In the genomic region with DNA sequence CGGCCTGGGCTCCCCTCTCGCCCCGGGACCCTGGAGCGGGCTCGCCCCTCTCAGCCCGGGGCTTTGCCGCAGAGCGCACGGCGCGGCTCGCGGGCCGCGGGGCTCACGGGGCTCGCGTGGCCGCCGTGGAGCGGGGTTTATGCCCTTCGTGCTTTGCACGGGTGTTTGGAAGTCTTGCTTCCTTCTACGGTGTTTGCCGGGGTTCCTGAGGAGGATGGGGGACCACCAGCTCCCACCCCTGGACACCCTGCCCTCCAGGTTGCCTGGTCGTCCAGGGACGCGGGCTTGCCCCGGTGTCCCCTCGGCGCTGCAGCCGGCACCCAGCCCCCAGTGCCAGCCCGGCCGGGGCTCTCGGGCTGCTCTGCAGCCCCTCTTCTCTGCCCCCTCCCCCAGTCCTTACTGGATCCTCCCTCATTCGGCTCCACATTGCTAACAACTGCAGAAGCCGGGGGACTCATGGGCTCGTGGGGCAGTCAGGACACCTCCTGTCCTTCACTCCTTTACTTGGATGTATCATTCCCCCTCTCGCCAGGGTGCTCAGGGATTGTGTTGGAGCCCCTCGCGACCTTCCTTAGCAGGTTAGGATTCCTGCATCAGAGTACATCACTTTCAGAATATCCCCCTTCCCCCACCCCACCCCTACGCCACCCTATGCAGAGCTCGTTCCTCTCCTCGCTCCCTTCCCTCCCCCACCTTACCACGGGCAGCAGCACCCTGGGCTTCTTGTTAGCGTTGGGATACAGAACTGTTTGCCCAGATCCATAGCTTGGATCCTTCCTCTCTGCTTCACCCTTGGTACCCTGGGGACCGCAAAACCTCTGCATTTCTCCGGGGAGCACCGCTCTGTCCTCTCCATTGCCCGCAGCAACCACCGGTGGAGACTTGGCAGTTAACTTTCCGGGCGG, we compare ENCODE assay signal across 8 mouse cellular contexts. TPM values are rescaled to one million over a fixed set of nuclear protein-coding genes. Genes with fewer than 3 reads are reported as not detected.
DNase-seq lines count a peak whose midpoint lies in the region; ATAC-seq and TF ChIP-seq lines count a peak whose summit lies in the region.

No protein-coding gene starts in this region.

- TF ChIP-seq CTCF in layer of hippocampus, adult 2 months (conservative IDR thresholded peaks at IDR 0.05), result no peak
- TF ChIP-seq CTCF in embryonic fibroblast, embryonic 13.5 days (IDR thresholded peaks at IDR 0.05; ENCODE audit: borderline replicate concordance, insufficient read depth, low read length), result no peak

- no peaks in the 10 kb centered on the region for H3K9me3 ChIP-seq in limb, embryonic 15.5 days

- ATAC-seq in limb, embryonic 15.5 days (ENCODE audit: insufficient number of reproducible peaks, low FRiP score, low TSS enrichment, low read depth), result no peak

- no peak for TF ChIP-seq POLR2A in embryonic fibroblast, embryonic 13.5 days (IDR thresholded peaks at IDR 0.05; ENCODE audit: low read depth, low read length)

- WGBS in limb, embryonic 15.5 days, result under 1% methylated on average over 51 of the region's 53 CpGs

- peak overlapping the region; percentile 44; the same call in 1 of the 2 replicates for H3K9ac ChIP-seq in limb, embryonic 15.5 days

- H3K4me3 ChIP-seq in layer of hippocampus, adult 2 months, result peak overlapping the region; percentile 86
- peak overlapping the region; percentile 40; the same call in 1 of the 2 replicates for H3K4me3 ChIP-seq in embryonic fibroblast, embryonic 13.5 days (ENCODE audit: insufficient read depth, low read length)
- peak overlapping the region; percentile 68 for H3K4me3 ChIP-seq in limb, embryonic 15.5 days

- H3K36me3 ChIP-seq in limb, embryonic 15.5 days, result no peaks in the 10 kb centered on the region

- DNase-seq in layer of hippocampus, adult 2 months (ENCODE audit: low spot score in 2 of 2), result peak in 1 of 2 experiments; percentile 46
- no peak for DNase-seq in layer of hippocampus, adult 9-10 months (ENCODE audit: low spot score)
- DNase-seq in cerebellum, adult 11-12 months, result peak; percentile 65
- peak; percentile 69 for DNase-seq in right cerebral cortex, postnatal 25 days
- DNase-seq in natural killer cell, adult 2 months (ENCODE audit: low spot score in 2 of 2), result no peak
- DNase-seq in kidney, postnatal 36 days, result no peak

- peaks cover 53% of the 10 kb centered on the region for H3K27me3 ChIP-seq in limb, embryonic 15.5 days

- H3K27ac ChIP-seq in layer of hippocampus, adult 2 months, result peak overlapping the region; percentile 98
- no peak overlapping the region for H3K27ac ChIP-seq in embryonic fibroblast, embryonic 13.5 days (ENCODE audit: insufficient read depth, low read length)
- H3K27ac ChIP-seq in limb, embryonic 15.5 days, result no peak overlapping the region

- H3K4me1 ChIP-seq in embryonic fibroblast, embryonic 13.5 days (ENCODE audit: control insufficient read depth, insufficient read depth, low read length), result no peaks in the 10 kb centered on the region; the same call in 1 of the 2 replicates
- H3K4me1 ChIP-seq in limb, embryonic 15.5 days, result peaks cover 20% of the 10 kb centered on the region

- peak overlapping the region; percentile 90 for H3K4me2 ChIP-seq in limb, embryonic 15.5 days

RNA-seq across cellular contexts. Expression of a gene that starts 1.7 kb away (rescaled TPM):
- 100 to 1,000 TPM; 245 to 263 TPM for total RNA-seq in layer of hippocampus, adult 2 months (2021)
- polyA plus RNA-seq in embryonic fibroblast, embryonic 13.5 days (2011; ENCODE audit: insufficient read length, low read depth, missing spikeins), result 0.09 TPM in 1 of 2 replicates, not detected in the other
- polyA plus RNA-seq in limb, embryonic 15.5 days (2015; fragmentation: Nextera tagmentation; extraction: Ambion mirVana), result 1.3 and 3.1 TPM in 2 replicates

Comparison
In these comparisons a context has a peak if more than half of its experiments do, and no peak if none do; other contexts are left out.
1. DNase-seq: peak in cerebellum, adult 11-12 months (single experiment) and right cerebral cortex, postnatal 25 days (single experiment); none in layer of hippocampus, adult 9-10 months (single experiment), natural killer cell, adult 2 months (0 of 2) and kidney, postnatal 36 days (0 of 2).
2. Peak in every context shown above with its lines, with median percentiles within 50 percentile points of each other: H3K4me3 ChIP-seq.